Mouse (Mus musculus) lung, embryonic 16.5 days (tissue): ENCODE results near the gene Fbh1. TPM values are rescaled to one million over a fixed set of nuclear protein-coding genes. Genes with fewer than 3 reads are reported as not detected.

Experiments used
- ATAC-seq: fragments of 200-750 bp; cut with Nextera tagmentation; 2 replicates; pipeline ENCODE4 v1.8.0; 2017; ENCODE audit warnings: low read depth, mild to moderate bottlenecking, moderate library complexity
- H3K27ac ChIP-seq: fragments of 300-500 bp; sonication (generic); 2 replicates; pipeline ENCODE4 v1.5.1; 2014; ENCODE audit warnings: mild to moderate bottlenecking, control low read depth, low read length
- H3K27me3 ChIP-seq: fragments of 300-500 bp; sonication (generic); 2 replicates; pipeline ENCODE4 v1.6.1; 2014; ENCODE audit warnings: low read depth, low read length, mixed read lengths; ENCODE audit not compliant: control insufficient read depth, insufficient read depth
- H3K36me3 ChIP-seq: fragments of 300-500 bp; sonication (generic); 2 replicates; pipeline ENCODE4 v1.6.1; 2014; ENCODE audit warnings: low read length; ENCODE audit not compliant: control insufficient read depth, insufficient read depth
- H3K4me1 ChIP-seq: fragments of 300-500 bp; sonication (generic); replicated peaks from 2 replicates; pipeline ENCODE4 v1.6.1; 2014; ENCODE audit warnings: low read length, mixed read lengths; ENCODE audit not compliant: control insufficient read depth, insufficient read depth
- H3K4me2 ChIP-seq: fragments of 300-500 bp; sonication (generic); 2 replicates; pipeline ENCODE4 v1.6.1; 2014; ENCODE audit warnings: low read depth, low read length, control low read depth
- H3K4me3 ChIP-seq: fragments of 300-500 bp; sonication (generic); 2 replicates; pipeline ENCODE4 v1.5.1; 2014; ENCODE audit warnings: mild to moderate bottlenecking, low read length, control low read depth
- H3K9ac ChIP-seq: fragments of 300-500 bp; sonication (generic); 2 replicates; pipeline ENCODE4 v1.6.1; 2014; ENCODE audit warnings: low read length, control low read depth
- H3K9me3 ChIP-seq: fragments of 300-500 bp; sonication (generic); 2 replicates; pipeline ENCODE4 v1.6.1; 2016; ENCODE audit warnings: low read length; ENCODE audit not compliant: control insufficient read depth
- WGBS: fragments of 180-500 bp; shearing (Covaris S2); extraction: QIAGEN DNeasy Blood & Tissue Kit; methylation state at CpG from one replicate; pipeline ENCODE4 v1.1.7; 2014; 5-methylcytosine and 5-hydroxymethylcytosine counted together
- polyA plus RNA-seq: library from polyadenylated mRNA; unstranded; fragments of >200 nt; fragmentation: Nextera tagmentation; extraction: Ambion mirVana; gene quantifications from 2 replicates; pipeline ENCODE4 v1.2.1, GENCODE M21; 2015

Gene Fbh1
- polyA plus RNA-seq, 1 experiment from 2014 or later: 119 TPM

- whole genome bisulfite sequencing: 84% methylated on average over 10 of the region's 10 CpGs
- Histone ChIP-seq H3K27me3 (no peaks in the 10 kb centered on the region), H3K4me3 (no peak overlapping the region), H3K36me3 (no peaks in the 10 kb centered on the region), H3K4me1 (peaks cover 14% of the 10 kb centered on the region), H3K9me3 (no peaks in the 10 kb centered on the region), H3K4me2 (no peak overlapping the region), H3K27ac (no peak overlapping the region), H3K9ac (no peak overlapping the region)
- ATAC-seq: no peak
These were observed 3.0 kb downstream of the Fbh1 start for GRCm38 (mm10) chr2:11774426-11774825.

GRCm38 (mm10) chr2:11772401-11772800 is 5.0 kb downstream of the Fbh1 start:
- ATAC-seq: no peak
- Histone ChIP-seq H3K27me3 (no peaks in the 10 kb centered on the region), H3K9ac (no peak overlapping the region), H3K27ac (no peak overlapping the region), H3K36me3 (peaks cover 4% of the 10 kb centered on the region; the same call in 1 of the 2 replicates), H3K4me3 (no peak overlapping the region), H3K9me3 (no peaks in the 10 kb centered on the region), H3K4me1 (peaks cover 8% of the 10 kb centered on the region), H3K4me2 (no peak overlapping the region)
- WGBS: 79% methylated on average over 4 of the region's 4 CpGs

DNA sequence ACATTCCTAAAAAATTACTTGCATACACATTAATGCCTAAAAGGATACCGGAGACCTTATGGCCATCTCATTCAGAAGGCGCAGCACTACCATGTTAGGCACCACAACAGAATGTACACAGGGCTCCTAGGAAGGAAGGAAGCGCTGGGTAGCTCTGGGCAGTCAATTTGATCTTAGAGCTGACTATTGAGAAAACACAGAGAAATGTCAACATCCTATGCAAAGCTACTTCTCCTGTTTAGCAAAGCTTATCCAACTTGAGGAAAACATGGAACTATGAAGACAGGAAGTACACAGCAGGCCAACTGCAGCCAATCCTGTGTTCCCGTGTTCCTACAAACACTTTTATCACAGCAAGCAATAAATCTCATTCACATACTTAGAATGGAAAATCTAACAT is 5.7 kb downstream of the Fbh1 start:
- Histone ChIP-seq H3K36me3 (peaks cover 10% of the 10 kb centered on the region; the same call in 1 of the 2 replicates), H3K9ac (no peak overlapping the region), H3K4me2 (no peak overlapping the region), H3K4me3 (no peak overlapping the region), H3K27ac (no peak overlapping the region), H3K9me3 (no peaks in the 10 kb centered on the region), H3K4me1 (peaks cover 8% of the 10 kb centered on the region), H3K27me3 (no peaks in the 10 kb centered on the region)
- 76% methylated on average over 4 of the region's 4 CpGs for WGBS
- ATAC-seq: no peak

GRCm38 (mm10) chr2:11767161-11767545 is 10.2 kb downstream of the Fbh1 start:
- Histone ChIP-seq H3K27me3 (no peaks in the 10 kb centered on the region), H3K4me1 (no peaks in the 10 kb centered on the region), H3K9me3 (no peaks in the 10 kb centered on the region), H3K9ac (no peak overlapping the region), H3K27ac (no peak overlapping the region), H3K4me2 (no peak overlapping the region), H3K4me3 (no peak overlapping the region), H3K36me3 (peaks cover 40% of the 10 kb centered on the region)
- 83% methylated on average over 10 of the region's 10 CpGs for WGBS
- no peak for ATAC-seq

GRCm38 (mm10) chr2:11766485-11767160 is 10.8 kb downstream of the Fbh1 start:
- Histone ChIP-seq H3K9ac (no peak overlapping the region), H3K4me1 (no peaks in the 10 kb centered on the region), H3K4me3 (no peak overlapping the region), H3K4me2 (no peak overlapping the region), H3K9me3 (no peaks in the 10 kb centered on the region), H3K27ac (no peak overlapping the region), H3K36me3 (peaks cover 45% of the 10 kb centered on the region), H3K27me3 (no peaks in the 10 kb centered on the region)
- 82% methylated on average over 5 of the region's 5 CpGs for WGBS
- ATAC-seq: no peak

DNA sequence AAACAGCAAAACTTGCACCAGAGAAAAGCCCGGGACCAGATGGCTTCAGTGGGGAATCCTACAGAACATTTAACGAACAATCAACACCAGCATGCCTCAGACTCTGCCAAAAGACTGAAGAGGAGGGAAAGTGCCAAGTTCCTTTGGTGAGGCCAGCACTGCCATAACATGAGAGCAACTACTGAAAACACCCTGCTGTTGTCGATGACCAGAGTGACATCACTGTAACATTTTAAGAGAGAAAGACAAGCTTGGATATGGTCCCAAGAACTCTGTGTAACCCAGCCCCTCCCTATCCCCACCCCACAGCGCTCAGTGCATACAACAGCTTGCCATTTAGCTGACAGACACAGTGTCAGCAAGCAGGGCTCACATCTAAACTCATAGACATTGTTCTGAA is 11.7 kb downstream of the Fbh1 start:
- Histone ChIP-seq H3K4me3 (no peak overlapping the region), H3K4me2 (no peak overlapping the region), H3K36me3 (peaks cover 51% of the 10 kb centered on the region), H3K27me3 (no peaks in the 10 kb centered on the region), H3K4me1 (no peaks in the 10 kb centered on the region), H3K27ac (no peak overlapping the region), H3K9me3 (no peaks in the 10 kb centered on the region), H3K9ac (no peak overlapping the region)
- 63% methylated on average over 4 of the region's 4 CpGs for WGBS
- peak; percentile 77 for ATAC-seq

GRCm38 (mm10) chr2:11762541-11762940 is 14.8 kb downstream of the Fbh1 start:
- Histone ChIP-seq H3K9ac (no peak overlapping the region), H3K27ac (no peak overlapping the region), H3K4me1 (no peaks in the 10 kb centered on the region), H3K4me2 (no peak overlapping the region), H3K27me3 (no peaks in the 10 kb centered on the region), H3K4me3 (no peak overlapping the region), H3K9me3 (no peaks in the 10 kb centered on the region), H3K36me3 (peaks cover 73% of the 10 kb centered on the region)
- ATAC-seq: no peak
- WGBS: 93% methylated on average over 4 of the region's 4 CpGs

GRCm38 (mm10) chr2:11739516-11740051 is 37.8 kb downstream of the Fbh1 start:
- H3K27ac ChIP-seq: no peak overlapping the region
- H3K9me3 ChIP-seq: no peaks in the 10 kb centered on the region
- 95% methylated on average over 4 of the region's 4 CpGs for WGBS
- no peaks in the 10 kb centered on the region for H3K4me1 ChIP-seq
- H3K27me3 ChIP-seq: no peaks in the 10 kb centered on the region
- H3K4me3 ChIP-seq: no peak overlapping the region
- peaks cover 38% of the 10 kb centered on the region for H3K36me3 ChIP-seq
- no peak overlapping the region for H3K9ac ChIP-seq
- ATAC-seq: no peak
- no peak overlapping the region for H3K4me2 ChIP-seq

GRCm38 (mm10) chr2:11738794-11739193 is 38.6 kb downstream of the Fbh1 start:
- ATAC-seq: no peak
- Histone ChIP-seq H3K4me2 (no peak overlapping the region), H3K9me3 (no peaks in the 10 kb centered on the region), H3K4me1 (no peaks in the 10 kb centered on the region), H3K4me3 (no peak overlapping the region), H3K27me3 (no peaks in the 10 kb centered on the region), H3K9ac (no peak overlapping the region), H3K27ac (no peak overlapping the region), H3K36me3 (peaks cover 35% of the 10 kb centered on the region)
- WGBS: 84% methylated on average over 3 of the region's 3 CpGs
